Mouse (Mus musculus) fibroblast of lung, adult 2 months (primary cell): ENCODE results near the gene Zfp64.
"Not testable (repeated sequence)": the region's sequence is repeated elsewhere in the genome, so short reads cannot be mapped to it uniquely, and the experiment has no call there.

Source experiments
- DNase-seq: peaks from one replicate; pipeline ENCODE4 v3.0.0-alpha.2; 2011; ENCODE audit warnings: low read depth

Gene Zfp64

DNA sequence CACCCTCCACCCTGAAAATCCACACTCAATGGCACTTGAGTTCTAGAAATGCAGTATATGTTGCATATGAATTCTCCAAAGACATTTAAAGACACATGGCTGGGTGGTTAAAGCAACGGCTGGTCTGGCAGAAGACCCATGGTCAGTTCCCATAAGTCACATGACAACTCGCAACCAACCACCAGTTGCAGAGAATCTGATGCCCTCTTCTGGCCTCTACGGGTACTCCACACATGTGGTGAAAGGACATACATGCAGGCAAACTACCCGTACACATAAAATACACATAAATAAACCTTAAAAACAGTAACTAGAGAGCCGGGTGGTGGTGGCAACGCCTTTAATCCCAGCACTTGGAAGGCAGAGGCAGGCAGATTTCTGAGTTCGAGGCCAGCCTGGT is 60.6 kb downstream of the Zfp64 start:
- DNase-seq, result no peak

DNA sequence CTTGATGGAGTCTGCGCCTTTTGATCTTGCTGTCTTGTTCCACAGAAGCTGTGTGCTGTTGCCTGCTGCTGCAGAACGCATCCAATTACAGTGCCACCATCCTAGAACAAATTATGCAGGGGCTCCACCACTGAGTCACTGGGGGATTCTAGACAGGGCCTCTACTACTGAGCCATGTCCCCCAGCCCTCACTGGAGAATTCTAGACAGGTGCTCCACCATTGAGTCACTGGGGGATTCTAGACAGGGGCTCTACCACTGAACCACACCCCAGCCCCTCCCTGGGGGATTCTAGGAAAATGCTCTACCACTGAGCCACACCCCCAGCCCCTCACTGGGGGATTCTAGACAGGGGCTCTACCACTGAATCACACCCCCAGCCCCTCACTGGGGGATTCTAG is 63.3 kb downstream of the Zfp64 start:
- DNase-seq, result no peak

- no peak for DNase-seq
Observed at GRCm38 (mm10) chr2:168884641-168885040, 70.7 kb downstream of the Zfp64 start.

- DNase-seq, result no peak
Observed at GRCm38 (mm10) chr2:168882997-168883396, 72.4 kb downstream of the Zfp64 start.

DNA sequence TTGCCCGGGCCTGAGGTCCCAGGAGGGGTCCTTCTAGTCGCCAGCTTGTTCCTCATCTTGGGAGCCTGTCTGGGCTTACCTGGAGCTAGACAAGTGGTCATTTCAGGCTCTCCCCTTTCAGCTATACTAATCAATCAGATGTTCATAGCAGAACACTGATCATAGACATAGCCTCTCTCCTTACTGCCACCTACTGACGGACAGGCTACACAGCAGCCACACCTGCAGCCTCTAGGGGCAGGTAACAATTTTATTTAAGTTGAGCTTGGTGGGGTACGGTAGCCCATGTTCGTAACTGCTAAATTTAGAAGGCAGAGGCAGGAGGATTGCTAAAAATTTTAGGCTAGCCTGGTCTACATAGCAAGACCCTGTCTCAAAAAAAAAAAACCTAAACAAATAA is 73.5 kb downstream of the Zfp64 start:
- DNase-seq, result no peak

DNA sequence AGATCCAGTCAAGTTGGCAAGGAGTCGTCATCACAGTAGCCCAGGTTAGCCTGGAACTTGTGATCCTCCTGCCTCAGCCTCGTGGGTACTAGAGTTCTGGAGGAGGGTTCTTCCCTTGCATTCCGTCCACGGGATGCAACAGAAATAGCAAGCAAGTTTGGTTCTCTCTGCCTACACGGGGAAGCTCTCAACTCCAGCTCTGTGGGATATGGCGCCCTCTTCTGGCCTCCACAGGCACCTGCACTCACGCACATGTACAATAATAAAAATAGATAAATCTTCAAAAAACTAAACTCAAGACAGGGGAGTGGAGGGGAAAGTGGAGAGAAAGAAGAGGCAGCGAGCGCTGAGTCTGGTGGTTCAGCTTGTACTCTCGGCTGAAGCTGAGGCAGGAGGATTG is 75.8 kb downstream of the Zfp64 start:
- no peak for DNase-seq

DNA sequence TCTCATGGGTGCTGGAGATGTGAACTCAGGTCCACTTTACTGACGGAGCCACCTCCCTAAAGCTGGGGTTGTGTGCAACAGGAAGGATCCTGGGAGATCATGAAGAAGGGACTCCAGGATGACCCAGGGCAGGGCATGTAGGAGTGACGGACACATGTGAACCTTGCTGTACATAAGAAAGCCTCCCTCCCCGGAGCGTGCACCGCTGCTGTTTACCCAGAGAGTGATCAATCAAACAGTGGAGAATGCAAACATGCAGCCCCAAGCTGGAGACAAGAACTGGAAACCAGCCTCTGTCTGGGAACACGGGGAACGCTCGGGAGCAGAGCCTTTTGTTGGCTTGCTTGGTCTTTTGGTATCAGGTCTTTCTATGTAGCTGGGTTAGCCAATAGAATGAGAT is 76.7 kb downstream of the Zfp64 start:
- no peak for DNase-seq

DNA sequence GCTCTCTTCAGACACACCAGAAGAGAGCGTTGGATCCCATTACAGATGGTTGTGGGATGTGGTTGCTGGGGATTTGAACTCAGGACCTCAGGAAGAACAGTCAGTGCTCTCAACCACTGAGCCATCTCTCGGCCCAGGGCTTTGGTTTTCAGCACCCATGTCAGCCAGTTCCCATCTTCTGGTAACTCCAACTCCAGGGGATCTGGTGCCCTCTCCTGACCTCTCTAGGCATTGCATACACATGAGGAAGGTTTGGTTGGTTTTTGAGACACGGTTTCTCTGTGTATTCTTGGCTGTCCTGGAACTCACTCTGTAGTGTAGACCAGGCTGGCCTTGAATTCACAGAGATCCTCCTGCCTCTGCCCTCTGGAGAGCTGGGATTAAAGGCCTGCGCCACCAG is 77.2 kb downstream of the Zfp64 start:
- DNase-seq, result no peak

- no peak for DNase-seq
Observed at GRCm38 (mm10) chr2:168876631-168877030, 78.8 kb downstream of the Zfp64 start.

DNA sequence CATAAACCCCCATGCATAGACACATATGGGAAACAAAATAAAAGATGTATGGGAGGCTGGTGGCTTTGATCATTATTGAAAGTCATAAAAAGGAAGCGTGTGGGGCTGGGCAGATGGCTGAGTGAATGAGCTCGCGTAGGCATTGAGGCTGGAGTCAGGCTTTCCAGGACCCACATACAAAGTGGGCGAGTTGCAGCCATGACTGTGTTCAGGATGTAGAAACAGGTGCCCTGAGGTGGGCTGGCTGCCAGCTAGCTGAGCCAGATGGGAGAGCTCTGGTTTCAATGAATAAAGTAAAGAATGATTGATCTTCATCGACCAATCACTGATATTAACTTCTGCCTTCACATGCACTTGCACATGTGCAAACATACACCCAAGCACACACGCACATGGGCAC is 80.9 kb downstream of the Zfp64 start:
- DNase-seq, result no peak

- DNase-seq, result no peak
Observed at GRCm38 (mm10) chr2:168871767-168872511, 83.4 kb downstream of the Zfp64 start.

- no peak for DNase-seq
Observed at GRCm38 (mm10) chr2:168870480-168870879, 84.9 kb downstream of the Zfp64 start.

DNA sequence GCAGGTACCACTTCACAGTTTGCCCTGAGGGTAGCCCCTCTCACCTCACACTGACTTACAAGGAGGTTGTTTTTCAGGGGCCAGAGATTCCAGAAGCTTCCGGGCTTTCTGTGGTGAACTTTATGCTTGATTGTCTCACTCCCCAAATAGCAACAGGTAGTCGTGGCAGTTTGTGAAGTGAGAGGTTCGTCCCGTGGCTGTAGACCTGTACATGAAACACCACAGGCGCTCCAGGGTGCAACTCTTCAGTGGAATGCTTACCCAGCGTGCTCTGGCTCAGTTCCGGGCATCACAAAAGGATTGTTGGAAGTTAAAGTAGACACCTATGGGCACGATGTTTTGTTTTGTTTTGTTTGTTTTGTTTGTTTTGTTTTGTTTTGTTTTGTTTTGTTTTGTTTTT is 88.4 kb downstream of the Zfp64 start:
- DNase-seq, result no peak

DNA sequence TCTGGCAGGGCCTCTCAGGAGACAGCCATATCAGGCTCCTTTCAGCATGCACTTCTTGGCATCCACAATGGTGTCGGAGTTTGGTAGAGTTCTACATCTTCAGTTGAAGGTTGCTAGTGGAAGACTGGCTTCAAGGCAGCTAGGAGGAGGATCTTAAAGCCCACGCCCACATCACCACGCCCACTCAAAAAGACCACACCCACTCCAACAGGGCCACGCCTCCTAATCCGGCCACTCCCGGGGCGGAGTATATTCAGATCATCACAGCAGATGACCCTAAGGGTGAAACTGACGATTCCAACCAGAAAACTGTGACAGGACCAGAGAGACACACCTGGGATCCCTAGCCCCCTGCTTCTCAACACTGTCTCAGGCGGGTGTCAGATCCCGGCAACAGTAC is 89.0 kb downstream of the Zfp64 start:
- no peak for DNase-seq

DNA sequence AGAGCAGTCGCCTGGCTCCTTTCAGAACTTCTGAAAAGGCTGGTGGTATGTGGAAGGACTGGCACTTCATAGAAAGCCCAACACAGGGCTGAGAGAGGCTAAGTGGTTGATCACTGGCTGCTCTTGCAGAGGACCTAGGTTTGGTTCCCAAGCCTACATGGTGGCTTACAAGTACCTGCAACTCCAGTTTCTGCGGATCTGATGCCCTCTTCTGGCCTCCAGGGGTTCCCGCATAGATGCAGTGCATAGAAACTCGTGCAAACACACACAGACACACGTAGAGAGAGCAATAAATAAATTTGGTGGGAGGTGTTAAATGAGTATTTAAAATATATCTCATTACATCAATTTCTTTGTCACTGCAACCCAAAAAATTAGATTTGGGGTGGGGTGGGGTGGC is 90.5 kb downstream of the Zfp64 start:
- no peak for DNase-seq

GRCm38 (mm10) chr2:168862694-168863093 is 92.7 kb downstream of the Zfp64 start:
- no peak for DNase-seq

DNA sequence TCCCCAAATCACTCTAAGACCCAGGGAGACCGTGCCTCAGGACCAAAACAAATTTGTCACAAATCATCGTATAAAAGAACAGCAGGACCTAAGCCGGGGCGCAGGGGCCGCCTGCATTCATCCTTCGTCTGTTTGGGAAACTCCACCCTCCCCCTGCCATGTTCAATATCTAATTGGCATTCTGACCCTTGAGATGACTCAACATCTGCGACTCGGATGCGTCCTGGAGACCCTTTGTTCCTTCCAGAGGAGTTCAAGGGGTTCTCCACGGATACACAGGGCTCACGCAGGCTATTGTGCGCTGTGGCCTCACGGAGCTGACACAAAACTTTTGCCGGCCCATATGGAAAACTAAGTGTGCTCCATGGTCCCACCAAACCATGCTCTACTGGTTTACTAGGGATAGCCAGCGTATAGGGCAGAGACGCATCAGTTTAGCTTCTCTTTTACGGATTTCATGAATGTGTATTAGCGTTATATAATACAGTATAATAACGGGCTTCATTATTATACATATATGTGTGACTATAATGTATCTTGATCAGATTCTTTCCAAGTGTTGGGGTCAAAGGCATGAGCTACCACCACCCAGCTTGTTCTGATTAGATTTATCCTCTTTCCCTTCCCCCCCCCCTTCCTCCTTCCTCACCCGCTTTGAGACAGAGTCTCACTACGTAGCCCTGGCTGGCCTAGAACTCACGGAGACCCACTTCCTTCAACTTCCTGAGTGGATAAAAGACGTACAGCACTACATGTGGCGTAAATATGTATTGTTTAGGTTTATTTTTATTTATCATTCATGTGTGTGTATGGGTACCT is 94.3 kb downstream of the Zfp64 start:
- DNase-seq, result no peak

DNA sequence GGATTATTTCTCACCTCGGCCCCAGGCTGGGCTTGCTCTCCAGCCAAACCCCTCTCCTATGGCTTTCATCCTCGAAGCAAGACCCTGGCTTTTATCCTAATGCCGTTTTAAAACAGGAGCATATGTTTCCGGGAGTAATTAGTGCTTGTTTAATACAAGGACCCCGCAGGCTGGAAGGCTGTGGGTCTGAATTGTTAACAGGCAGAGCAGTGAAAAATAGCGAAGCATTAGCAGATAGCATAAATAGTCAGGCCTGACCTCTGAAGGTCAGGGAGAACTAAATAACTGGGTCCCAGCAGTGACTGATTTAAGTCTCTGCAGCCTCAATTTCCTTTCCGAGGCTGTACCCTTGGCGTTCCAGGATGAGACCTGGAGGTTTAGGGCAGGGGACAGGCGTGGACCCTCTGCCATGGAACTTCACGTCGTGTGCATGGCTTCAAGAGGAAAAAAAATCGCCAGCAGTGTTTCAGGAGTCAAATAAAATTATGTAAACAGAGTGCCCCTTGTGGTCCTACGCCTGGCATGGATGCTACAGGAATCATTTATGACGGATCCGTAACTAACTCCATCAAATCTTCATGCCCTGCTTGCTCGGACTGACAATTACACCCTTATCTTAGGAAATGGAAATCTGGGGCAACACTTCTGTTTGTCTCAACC is 95.2 kb downstream of the Zfp64 start:
- no peak for DNase-seq

DNA sequence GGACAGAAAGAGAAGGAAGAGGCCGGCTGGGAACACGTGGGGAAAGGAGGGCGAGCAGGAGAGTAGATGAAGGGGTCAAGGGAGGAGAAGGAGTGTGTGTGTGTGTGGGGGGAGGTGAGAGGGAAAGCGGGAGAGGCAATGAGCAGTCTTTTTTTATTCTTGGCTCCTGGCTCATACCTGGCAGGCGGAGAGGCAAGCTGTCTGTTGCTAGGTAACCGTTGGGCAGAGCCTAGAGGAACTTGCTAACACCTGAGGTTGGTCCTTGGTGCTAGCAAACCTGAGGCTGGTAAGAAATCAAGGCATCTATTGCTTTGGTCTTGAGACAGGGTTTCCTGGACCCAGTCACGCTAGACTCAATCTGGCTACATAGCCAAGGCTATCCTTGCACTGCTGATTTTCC is 98.7 kb downstream of the Zfp64 start:
- no peak for DNase-seq

DNA sequence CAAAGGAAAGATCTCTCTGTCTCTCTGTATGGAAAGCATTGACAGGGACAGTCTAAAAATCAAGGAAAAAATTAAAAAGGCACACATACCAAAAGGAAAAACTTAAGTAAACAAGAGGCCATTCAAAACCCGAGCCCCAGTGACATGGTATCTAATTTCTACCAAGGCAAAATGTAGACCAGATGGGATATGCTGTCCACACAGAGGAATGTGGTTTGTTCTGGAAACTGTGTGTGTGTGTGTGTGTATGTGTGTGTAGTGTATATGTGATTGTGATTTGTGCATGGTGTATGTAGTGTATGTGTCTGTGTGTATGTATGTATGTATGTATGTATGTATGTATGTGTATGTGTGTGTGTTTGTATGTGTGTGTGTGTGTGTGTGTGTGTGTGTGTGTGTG is 100.6 kb downstream of the Zfp64 start:
- no peak for DNase-seq

- not testable (repeated sequence) for DNase-seq
Observed at GRCm38 (mm10) chr2:168853869-168854268, 101.5 kb downstream of the Zfp64 start.

- DNase-seq, result no peak
Observed at GRCm38 (mm10) chr2:168851545-168851944, 103.8 kb downstream of the Zfp64 start.

GRCm38 (mm10) chr2:168848553-168848952 is 106.8 kb downstream of the Zfp64 start:
- no peak for DNase-seq
